Mouse (Mus musculus): ENCODE results near the gene Psmd14. TPM values are rescaled to one million over a fixed set of nuclear protein-coding genes. Genes with fewer than 3 reads are reported as not detected.

The Psmd14 gene
- 156 and 171 TPM in 2 replicates for polyA plus RNA-seq (2015; fragmentation: Nextera tagmentation; extraction: Ambion mirVana)

DNA sequence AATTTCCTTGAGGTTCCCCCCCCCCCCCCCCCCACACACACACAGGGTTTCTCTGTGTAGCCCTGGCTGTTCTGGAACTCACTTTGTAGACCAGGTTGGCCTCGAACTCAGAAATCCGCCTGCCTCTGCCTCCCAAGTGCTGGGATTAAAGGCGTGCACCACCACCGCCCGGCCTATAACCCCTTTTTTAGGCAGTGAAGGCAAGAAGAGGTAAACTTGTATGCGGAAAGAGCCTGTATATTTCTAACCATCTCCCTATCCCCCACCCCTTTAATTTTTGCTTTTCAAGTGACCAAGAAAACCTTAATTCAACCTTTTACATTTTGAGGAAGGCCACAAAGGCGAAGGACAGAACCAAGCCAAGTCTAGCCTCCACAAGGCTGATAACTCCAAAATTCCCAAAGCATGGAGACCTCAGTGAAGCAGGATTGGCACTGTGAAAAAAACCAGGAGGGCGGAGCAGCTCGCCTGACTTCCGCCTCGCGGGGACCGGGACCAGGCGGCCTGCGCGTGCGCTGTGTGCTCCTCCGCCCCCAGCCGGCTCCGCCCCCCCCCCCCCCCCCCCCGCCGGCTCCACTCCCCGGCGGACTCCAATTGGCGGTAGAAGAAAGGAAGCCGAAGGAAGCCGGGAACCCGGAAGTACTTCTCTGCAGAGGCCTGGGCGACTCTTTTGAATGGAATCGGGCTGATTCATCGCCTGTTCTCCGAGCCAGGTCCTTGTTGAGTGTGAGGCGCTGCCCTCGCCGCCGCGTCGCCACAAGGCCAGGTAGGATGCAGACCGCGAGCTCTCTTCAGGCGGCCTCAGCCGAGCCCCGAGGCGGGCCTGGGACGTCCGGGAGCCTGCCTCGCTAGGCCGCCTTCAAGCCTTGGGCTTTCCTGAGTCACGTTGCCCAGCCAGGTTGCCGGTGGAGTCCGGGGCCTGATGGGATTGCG is at the start of gene Psmd14:
Gene Psmd14, plus strand, starts transcription at position 587 of the 933 bp plus-strand sequence.
- Histone ChIP-seq H3K9ac (ENCODE audit: low read depth, low read length) (peak within 1 kb of the TSS; percentile 93), H3K36me3 (ENCODE audit: control insufficient read depth, insufficient read depth, low read length) (no peaks in the 10 kb centered on the region), H3K27me3 (replicated peaks; ENCODE audit: control insufficient read depth, insufficient read depth, low read length) (no peaks in the 10 kb centered on the region), H3K4me2 (ENCODE audit: low read depth, low read length) (peak within 1 kb of the TSS; percentile 75), H3K4me1 (ENCODE audit: control insufficient read depth, insufficient read depth, low read length) (peaks cover 6% of the 10 kb centered on the region), H3K9me3 (ENCODE audit: control insufficient read depth, low read length) (no peaks in the 10 kb centered on the region), H3K4me3 (ENCODE audit: low read length) (peak within 1 kb of the TSS; percentile 97), H3K27ac (ENCODE audit: low read length) (peak within 1 kb of the TSS; percentile 90)
- WGBS: 4% methylated on average over 46 of the region's 52 CpGs
- ATAC-seq: peak; percentile 97

- Histone ChIP-seq H3K27ac (ENCODE audit: low read length) (no peak overlapping the region), H3K4me3 (ENCODE audit: low read length) (no peak overlapping the region), H3K36me3 (ENCODE audit: control insufficient read depth, insufficient read depth, low read length) (no peaks in the 10 kb centered on the region), H3K4me2 (ENCODE audit: low read depth, low read length) (no peak overlapping the region), H3K4me1 (ENCODE audit: control insufficient read depth, insufficient read depth, low read length) (no peaks in the 10 kb centered on the region), H3K27me3 (replicated peaks; ENCODE audit: control insufficient read depth, insufficient read depth, low read length) (no peaks in the 10 kb centered on the region), H3K9ac (ENCODE audit: low read depth, low read length) (no peak overlapping the region), H3K9me3 (ENCODE audit: control insufficient read depth, low read length) (no peaks in the 10 kb centered on the region)
- WGBS: 77% methylated on average over 10 of the region's 10 CpGs
- no peak for ATAC-seq
Observed at GRCm38 (mm10) chr2:61662833-61663232, 48.7 kb upstream of the Psmd14 start.

GRCm38 (mm10) chr2:61663573-61664241 is 47.8 kb upstream of the Psmd14 start:
- Histone ChIP-seq H3K9ac (ENCODE audit: low read depth, low read length) (no peak overlapping the region), H3K4me2 (ENCODE audit: low read depth, low read length) (no peak overlapping the region), H3K4me3 (ENCODE audit: low read length) (no peak overlapping the region), H3K27ac (ENCODE audit: low read length) (no peak overlapping the region), H3K9me3 (ENCODE audit: control insufficient read depth, low read length) (no peaks in the 10 kb centered on the region), H3K27me3 (replicated peaks; ENCODE audit: control insufficient read depth, insufficient read depth, low read length) (no peaks in the 10 kb centered on the region), H3K4me1 (ENCODE audit: control insufficient read depth, insufficient read depth, low read length) (no peaks in the 10 kb centered on the region), H3K36me3 (ENCODE audit: control insufficient read depth, insufficient read depth, low read length) (no peaks in the 10 kb centered on the region)
- no peak for ATAC-seq
- WGBS: 71% methylated on average over 10 of the region's 10 CpGs

GRCm38 (mm10) chr2:61667420-61667819 is 44.1 kb upstream of the Psmd14 start:
- H3K4me3 ChIP-seq (ENCODE audit: low read length): no peak overlapping the region

GRCm38 (mm10) chr2:61668260-61668659 is 43.2 kb upstream of the Psmd14 start:
- Histone ChIP-seq H3K9ac (ENCODE audit: low read depth, low read length) (no peak overlapping the region), H3K4me2 (ENCODE audit: low read depth, low read length) (no peak overlapping the region), H3K9me3 (ENCODE audit: control insufficient read depth, low read length) (no peaks in the 10 kb centered on the region), H3K27ac (ENCODE audit: low read length) (no peak overlapping the region), H3K27me3 (replicated peaks; ENCODE audit: control insufficient read depth, insufficient read depth, low read length) (no peaks in the 10 kb centered on the region), H3K4me1 (ENCODE audit: control insufficient read depth, insufficient read depth, low read length) (no peaks in the 10 kb centered on the region), H3K36me3 (ENCODE audit: control insufficient read depth, insufficient read depth, low read length) (no peaks in the 10 kb centered on the region), H3K4me3 (ENCODE audit: low read length) (no peak overlapping the region)
- ATAC-seq: no peak
- WGBS: 26% methylated on average over 4 of the region's 4 CpGs

More at GRCm38 (mm10) chr2:61667420-61667819, 44.1 kb upstream of the Psmd14 start:
- Histone ChIP-seq H3K9ac (ENCODE audit: low read depth, low read length) (no peak overlapping the region), H3K36me3 (ENCODE audit: control insufficient read depth, insufficient read depth, low read length) (no peaks in the 10 kb centered on the region), H3K4me2 (ENCODE audit: low read depth, low read length) (no peak overlapping the region), H3K27ac (ENCODE audit: low read length) (no peak overlapping the region), H3K9me3 (ENCODE audit: control insufficient read depth, low read length) (no peaks in the 10 kb centered on the region), H3K4me1 (ENCODE audit: control insufficient read depth, insufficient read depth, low read length) (no peaks in the 10 kb centered on the region), H3K27me3 (replicated peaks; ENCODE audit: control insufficient read depth, insufficient read depth, low read length) (no peaks in the 10 kb centered on the region)
- 90% methylated on average over 7 of the region's 7 CpGs for WGBS
- no peak for ATAC-seq

GRCm38 (mm10) chr2:61674555-61674954 is 36.9 kb upstream of the Psmd14 start:
- H3K36me3 ChIP-seq (ENCODE audit: control insufficient read depth, insufficient read depth, low read length): no peaks in the 10 kb centered on the region
- no peak for ATAC-seq
- H3K9ac ChIP-seq (ENCODE audit: low read depth, low read length): no peak overlapping the region
- no peaks in the 10 kb centered on the region for H3K9me3 ChIP-seq (ENCODE audit: control insufficient read depth, low read length)
- no peaks in the 10 kb centered on the region for H3K4me1 ChIP-seq (ENCODE audit: control insufficient read depth, insufficient read depth, low read length)
- H3K4me3 ChIP-seq (ENCODE audit: low read length): no peak overlapping the region
- 96% methylated on average over 3 of the region's 3 CpGs for WGBS
- no peak overlapping the region for H3K4me2 ChIP-seq (ENCODE audit: low read depth, low read length)
- no peak overlapping the region for H3K27ac ChIP-seq (ENCODE audit: low read length)
- H3K27me3 ChIP-seq (replicated peaks; ENCODE audit: control insufficient read depth, insufficient read depth, low read length): no peaks in the 10 kb centered on the region

DNA sequence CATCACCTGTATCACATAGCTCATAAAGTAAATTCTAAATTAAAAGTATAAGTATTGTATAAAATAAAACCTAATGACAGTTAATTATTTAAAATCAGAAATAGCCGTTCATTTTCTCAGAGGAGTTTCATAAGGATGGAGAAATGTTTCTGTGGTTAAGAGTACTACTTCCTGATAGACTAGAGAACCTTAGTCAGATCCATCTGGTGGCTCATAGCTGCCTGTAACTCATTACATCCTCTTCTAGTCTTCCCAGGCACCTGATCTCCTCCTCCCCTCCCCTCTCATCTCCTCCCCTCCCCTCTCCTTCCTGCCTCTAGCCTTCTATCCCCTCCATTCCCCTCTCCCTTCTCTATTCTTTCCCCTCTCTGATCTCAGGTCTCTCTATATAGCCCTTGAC is 29.9 kb upstream of the Psmd14 start:
- no peak overlapping the region for H3K4me2 ChIP-seq (ENCODE audit: low read depth, low read length)
- no peak for ATAC-seq
- H3K4me3 ChIP-seq (ENCODE audit: low read length): no peak overlapping the region
- H3K9ac ChIP-seq (ENCODE audit: low read depth, low read length): no peak overlapping the region
- WGBS: 91% methylated on average over 1 of the region's 1 CpGs
- no peaks in the 10 kb centered on the region for H3K27me3 ChIP-seq (replicated peaks; ENCODE audit: control insufficient read depth, insufficient read depth, low read length)
- H3K9me3 ChIP-seq (ENCODE audit: control insufficient read depth, low read length): no peaks in the 10 kb centered on the region
- no peaks in the 10 kb centered on the region for H3K36me3 ChIP-seq (ENCODE audit: control insufficient read depth, insufficient read depth, low read length)
- H3K4me1 ChIP-seq (ENCODE audit: control insufficient read depth, insufficient read depth, low read length): no peaks in the 10 kb centered on the region
- no peak overlapping the region for H3K27ac ChIP-seq (ENCODE audit: low read length)

- 85% methylated on average over 1 of the region's 1 CpGs for WGBS
- Histone ChIP-seq H3K27me3 (replicated peaks; ENCODE audit: control insufficient read depth, insufficient read depth, low read length) (no peaks in the 10 kb centered on the region), H3K4me1 (ENCODE audit: control insufficient read depth, insufficient read depth, low read length) (no peaks in the 10 kb centered on the region), H3K9ac (ENCODE audit: low read depth, low read length) (no peak overlapping the region), H3K4me2 (ENCODE audit: low read depth, low read length) (no peak overlapping the region), H3K9me3 (ENCODE audit: control insufficient read depth, low read length) (no peaks in the 10 kb centered on the region), H3K36me3 (ENCODE audit: control insufficient read depth, insufficient read depth, low read length) (no peaks in the 10 kb centered on the region), H3K27ac (ENCODE audit: low read length) (no peak overlapping the region), H3K4me3 (ENCODE audit: low read length) (no peak overlapping the region)
- ATAC-seq: no peak
Observed at GRCm38 (mm10) chr2:61686533-61686932, 25.0 kb upstream of the Psmd14 start.

DNA sequence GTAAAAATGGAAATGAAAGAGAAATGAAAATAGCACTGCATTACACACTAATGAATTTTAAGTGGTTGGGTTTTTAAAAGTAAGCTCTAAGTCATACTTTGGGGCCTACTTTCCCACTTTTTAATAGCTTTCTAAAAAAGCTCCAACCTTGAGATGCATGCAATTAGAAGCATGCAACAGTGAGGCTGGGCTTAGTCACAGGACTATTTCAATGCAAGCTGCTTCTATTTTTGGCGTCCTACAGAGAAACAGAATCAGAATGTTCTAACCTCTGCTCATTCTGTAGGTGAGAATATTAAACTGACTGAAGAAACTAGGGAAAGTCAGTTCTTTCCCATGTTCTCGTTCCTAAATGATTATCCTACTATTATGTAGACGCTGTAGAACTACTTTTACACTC is 22.4 kb upstream of the Psmd14 start:
- ATAC-seq: no peak
- Histone ChIP-seq H3K9me3 (ENCODE audit: control insufficient read depth, low read length) (no peaks in the 10 kb centered on the region), H3K27ac (ENCODE audit: low read length) (no peak overlapping the region), H3K36me3 (ENCODE audit: control insufficient read depth, insufficient read depth, low read length) (no peaks in the 10 kb centered on the region), H3K9ac (ENCODE audit: low read depth, low read length) (no peak overlapping the region), H3K27me3 (replicated peaks; ENCODE audit: control insufficient read depth, insufficient read depth, low read length) (no peaks in the 10 kb centered on the region), H3K4me3 (ENCODE audit: low read length) (no peak overlapping the region), H3K4me1 (ENCODE audit: control insufficient read depth, insufficient read depth, low read length) (no peaks in the 10 kb centered on the region), H3K4me2 (ENCODE audit: low read depth, low read length) (no peak overlapping the region)
- 82% methylated on average over 3 of the region's 3 CpGs for WGBS

All from intestine, embryonic 16.5 days (tissue).